Mouse (Mus musculus) layer of hippocampus, adult 9-10 months (tissue): ENCODE measurements around the gene Pck1.
"Not testable (repeated sequence)": the region's sequence is repeated elsewhere in the genome, so short reads cannot be mapped to it uniquely, and the experiment has no call there.

ENCODE experiments used
- DNase-seq: peaks from one replicate; pipeline ENCODE4 v3.0.0; 2022; ENCODE audit warnings: low spot score

Gene Pck1

DNA sequence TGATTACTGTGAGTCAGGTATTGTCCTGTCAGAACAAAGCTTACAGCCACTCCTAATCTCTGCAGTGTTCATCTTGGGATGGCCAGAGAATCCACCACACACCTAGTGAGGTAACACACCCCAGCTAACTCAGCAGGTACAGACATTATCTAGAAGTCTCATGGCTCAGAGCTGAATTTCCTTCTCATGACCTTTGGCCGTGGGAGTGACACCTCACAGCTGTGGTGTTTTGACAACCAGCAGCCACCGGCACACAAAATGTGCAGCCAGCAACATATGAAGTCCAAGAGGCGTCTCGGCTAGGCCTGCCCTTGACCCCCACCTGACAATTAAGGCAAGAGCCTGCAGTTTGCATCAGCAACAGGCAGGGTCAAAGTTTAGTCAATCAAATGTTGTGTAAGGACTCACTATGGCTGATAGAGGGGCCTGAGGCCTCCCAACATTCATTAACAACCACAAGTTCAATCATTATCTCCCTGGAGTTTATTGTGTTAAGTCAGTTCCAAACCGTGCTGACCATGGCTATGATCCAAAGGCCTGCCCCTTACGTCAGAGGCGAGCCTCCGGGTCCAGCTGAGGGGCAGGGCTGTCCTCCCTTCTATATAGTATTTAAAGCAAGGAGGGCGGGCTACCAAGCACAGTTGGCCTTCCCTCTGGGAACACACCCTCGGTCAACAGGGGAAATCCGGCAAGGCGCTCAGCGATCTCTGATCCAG is at the start of gene Pck1:
TSS of gene Pck1 (plus strand) at position 613 of the 716 bp plus-strand sequence.
- no peak for DNase-seq

DNA sequence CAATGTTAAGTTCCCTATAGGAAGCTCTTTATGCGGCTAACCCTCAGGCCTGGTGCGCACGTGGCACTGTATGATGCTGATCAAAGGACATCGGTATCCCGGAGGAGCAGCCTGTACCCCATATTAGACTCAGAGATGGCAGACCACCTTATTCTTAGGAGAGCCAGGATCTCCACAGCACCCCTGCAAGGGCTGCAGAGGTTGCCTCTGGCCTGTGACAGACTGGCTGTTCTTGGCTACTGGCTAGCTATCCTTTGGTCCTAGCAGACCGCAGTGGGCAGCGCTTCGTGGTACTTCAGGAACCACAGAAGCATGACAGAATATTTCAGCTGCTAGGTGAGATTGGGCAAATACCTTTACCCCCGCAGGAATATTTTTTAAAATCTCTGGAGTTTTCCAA is 46.4 kb upstream of the Pck1 start:
- no peak for DNase-seq

DNA sequence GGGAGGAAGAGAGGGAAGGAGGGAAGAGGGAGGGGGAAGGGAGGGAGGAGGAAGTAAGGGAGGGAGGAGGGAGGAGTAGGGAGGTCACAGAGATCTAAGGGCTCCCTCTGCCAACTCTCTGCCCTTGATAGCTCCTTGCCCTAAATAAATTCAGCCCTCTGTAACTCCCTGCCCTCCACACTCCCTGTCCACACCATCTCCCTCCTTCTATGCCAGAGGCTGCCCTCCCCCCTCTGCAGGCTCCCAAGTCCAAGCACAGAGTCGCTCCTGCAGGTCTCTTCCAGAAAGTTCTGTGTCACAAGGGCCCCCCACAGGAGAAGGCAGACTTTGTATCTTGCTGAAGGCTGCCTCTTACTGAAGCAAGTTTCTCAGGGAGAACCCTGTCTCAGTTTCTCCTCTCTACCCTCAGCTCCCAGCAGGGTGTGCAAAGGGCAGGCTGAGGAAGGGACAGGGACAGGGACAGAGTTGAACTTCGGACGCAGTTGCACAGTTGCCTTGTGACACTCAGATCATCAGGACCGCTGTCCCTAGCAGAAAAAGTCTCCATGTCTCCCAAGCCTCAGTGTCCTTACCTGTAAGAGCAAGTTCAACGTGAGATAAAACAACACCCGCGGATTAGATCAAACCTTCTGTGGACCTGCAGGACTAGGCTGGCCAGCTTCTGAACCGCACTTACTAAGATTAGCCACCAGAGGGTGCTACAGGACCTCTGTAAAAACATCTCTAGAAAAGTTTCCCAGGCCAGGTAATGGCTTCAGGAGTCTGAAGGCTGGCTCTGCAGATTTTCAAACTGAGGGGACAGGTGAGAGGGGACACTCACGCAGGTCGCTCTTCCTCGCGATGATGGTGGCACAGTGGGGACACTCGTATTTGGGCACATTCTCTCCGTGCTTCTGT is 45.7 kb upstream of the Pck1 start:
- peak; percentile 53 for DNase-seq

DNA sequence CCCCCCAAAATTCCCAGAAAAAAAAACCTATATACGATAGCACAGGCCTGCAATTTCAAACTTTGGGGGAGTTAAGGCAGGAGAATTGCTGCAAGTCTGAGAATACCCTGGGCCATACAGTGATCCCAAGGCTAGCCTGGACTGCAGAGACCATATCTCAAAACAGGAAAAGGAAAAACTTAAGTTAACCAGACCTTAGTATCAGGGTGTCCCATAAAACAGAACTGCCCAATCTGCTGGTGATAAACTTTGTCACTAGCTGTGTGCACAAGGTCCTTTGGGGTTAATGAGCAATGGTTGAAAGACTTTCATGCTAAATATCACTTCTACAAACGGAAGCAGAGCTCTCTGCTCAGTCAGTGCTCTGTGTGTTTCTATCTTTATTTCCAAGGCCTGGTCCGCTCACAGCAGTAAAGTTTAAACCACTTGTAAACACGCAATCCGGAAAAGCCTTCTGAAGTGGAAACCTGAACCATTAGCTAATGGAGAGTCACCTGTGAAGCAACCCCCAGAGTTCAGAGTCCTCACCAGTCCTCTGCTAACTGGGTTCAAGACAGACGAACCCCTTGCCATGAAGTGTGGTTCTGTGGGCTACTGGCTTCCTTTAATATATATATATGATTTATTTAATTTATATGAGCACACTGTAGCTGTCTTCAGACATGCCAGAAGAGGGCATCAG is 44.2 kb upstream of the Pck1 start:
- no peak for DNase-seq

- DNase-seq: no peak
Measured at GRCm38 (mm10) chr2:173109510-173109909, 43.3 kb upstream of the Pck1 start.

- no peak for DNase-seq
Measured at GRCm38 (mm10) chr2:173110571-173110970, 42.3 kb upstream of the Pck1 start.

GRCm38 (mm10) chr2:173113796-173114195 is 39.1 kb upstream of the Pck1 start:
- DNase-seq: not testable (repeated sequence)

DNA sequence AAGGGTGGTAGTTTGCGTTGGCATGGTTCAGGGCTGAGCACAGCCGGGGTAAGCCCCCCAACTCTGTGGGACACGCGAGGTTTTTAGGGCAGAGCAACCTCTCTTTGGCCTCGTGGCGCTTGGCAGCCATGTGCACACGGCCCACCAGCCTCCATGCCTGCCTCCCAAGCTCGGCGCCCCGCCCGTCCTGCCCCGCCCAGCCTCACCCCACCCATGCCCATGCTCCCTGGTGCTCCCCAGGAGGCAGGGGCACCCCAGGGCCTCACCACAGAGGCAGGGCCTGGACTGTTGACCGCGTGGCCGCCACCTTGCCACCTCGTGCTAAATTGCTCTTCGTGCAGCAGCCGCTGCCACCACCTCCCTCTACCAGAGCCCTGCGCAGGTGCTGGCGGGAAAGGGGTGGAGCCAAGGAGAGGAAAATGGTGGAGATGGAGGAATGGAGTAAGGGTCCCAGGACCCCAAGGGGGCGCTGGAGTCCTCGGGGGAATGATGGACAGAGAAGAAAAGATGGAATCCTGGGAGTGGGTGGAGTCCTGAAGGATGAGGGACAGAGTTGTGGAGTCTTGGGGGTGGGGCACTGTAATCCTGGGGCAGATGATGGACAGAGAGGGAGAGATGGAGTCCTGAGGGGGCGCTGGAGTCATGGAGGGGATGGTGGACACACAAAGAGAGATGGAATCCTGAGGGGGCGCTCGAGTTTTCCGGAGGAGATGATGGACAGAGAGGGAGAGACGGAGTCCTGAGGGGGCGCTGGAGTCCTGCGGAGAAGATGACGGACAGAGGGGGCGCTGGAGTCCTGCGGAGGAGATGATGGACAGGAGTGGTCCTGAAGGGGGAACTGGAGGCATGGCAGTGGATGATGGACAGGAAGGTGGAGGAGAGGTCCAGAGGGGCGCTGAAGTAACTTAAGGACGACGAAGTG is 33.6 kb upstream of the Pck1 start, which contains the start of gene Ctcfl:
TSS of gene Ctcfl (minus strand) at position 503 of the 922 bp plus-strand sequence.
- DNase-seq: no peak

- DNase-seq: not testable (repeated sequence)
Measured at GRCm38 (mm10) chr2:173120117-173120516, 32.7 kb upstream of the Pck1 start.

DNA sequence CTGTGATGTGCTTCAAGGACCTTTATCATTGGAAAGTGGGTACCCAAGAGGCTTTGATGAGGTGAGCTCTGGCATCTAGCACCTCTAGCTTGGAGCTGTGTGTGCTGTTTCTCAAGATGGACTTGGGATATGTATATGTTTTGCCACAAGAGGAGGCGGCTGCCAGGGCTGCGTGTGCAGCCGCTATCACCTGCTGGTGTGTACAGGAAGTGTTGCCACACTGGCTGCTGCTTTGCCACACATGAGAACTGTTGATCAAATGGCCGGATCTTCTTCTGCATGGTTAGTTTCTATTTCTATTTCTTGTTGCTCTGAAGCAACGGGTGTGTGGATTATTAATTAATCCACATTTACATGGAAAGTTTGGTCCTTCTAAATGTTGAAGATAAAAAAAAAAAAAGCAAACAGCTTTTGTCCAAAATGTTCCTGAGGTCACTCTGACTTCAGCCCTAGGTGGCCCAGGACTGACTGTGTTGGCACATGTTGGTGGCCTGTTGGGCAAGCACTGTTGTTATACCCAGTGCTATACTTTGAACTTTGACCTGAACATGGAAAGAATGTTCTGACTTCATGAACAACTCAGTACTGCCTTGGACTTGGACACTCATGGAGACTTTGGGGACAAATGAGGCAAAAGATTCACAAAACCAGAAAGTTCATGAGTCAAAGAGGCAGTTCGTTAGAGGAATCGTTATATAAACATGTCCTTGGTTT is 28.7 kb upstream of the Pck1 start:
- DNase-seq: no peak

DNA sequence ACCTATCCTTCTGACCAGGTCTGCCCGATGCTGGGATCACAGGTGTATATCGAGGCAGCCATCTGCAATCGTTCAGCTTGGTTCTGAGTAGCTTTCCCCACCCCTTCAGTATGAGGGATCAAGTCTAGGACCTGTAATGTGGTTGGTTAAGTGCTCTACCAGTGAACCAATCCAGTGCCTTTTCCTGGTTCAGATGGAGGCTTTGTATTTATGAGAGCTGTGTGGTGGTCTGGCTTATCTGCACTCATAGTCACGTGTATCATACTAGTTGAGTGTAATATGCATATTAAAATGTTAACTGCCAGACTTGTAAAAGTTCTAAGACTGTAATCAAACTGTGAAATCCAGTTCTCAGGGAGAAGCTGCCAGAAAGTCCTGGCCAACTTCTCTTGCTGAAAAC is 26.5 kb upstream of the Pck1 start:
- no peak for DNase-seq

DNA sequence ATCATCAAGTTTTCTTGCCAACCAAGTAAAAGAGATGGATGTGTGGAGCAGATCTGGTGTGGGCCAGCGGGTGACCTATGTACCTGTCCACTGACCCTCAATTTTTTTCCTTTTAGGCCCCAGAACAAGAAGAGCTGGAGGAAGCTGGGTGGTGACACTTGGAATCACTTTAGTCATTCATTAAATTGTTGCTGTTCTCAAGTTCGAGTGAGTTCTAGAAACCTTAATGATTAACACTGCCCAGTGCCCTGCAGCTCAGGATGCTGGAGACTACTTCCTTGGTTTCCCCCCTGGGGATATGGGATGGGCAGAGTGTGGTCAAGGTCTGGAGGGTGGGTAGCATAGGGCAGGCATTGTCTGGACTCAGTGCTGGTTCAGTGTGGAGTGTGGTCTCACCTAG is 23.7 kb upstream of the Pck1 start:
- DNase-seq: no peak

DNA sequence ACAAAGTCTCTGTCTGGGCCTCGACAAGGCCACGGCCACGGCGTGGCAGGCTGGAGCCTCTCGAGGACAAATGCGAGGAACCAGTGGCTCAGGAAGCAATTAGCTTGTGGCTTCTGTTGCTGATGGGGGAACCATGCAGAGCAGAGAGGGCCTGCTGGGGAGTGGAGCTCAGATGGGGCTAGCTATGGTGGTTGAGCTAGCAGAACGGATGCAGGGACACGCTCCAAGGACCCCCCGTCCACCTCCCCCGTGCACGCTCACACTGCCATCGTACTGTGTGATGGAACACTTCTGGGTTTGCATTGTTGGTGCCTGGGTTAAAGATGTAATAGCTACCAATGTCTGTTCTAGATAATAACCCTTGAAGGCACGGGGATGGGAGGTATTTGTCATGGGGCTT is 20.6 kb upstream of the Pck1 start:
- DNase-seq: no peak

DNA sequence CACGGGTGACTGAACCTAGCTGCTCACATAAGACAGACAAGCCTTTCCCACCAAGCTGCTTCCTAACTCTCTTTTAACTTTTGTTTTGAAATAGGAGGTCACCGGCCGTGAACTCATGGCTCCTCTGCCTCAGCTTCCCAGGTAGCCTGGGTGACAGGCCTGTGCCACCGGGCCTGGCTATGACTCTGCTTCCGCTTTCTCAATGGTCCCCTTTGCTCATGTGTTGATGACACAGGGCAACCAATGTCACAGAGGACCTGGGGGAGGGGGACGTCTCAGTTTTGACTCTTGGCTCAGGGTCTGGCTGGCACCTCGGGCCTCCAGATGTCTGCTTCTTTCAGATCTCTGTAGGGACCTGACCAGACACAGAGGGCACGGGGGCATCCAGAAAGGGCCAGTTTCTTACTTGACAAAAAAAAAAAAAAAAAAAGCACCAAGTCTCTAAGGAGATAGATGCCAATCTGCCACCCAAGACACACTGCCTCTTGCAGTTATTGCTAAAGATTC is 20.0 kb upstream of the Pck1 start:
- DNase-seq: no peak

GRCm38 (mm10) chr2:173134695-173135094 is 18.2 kb upstream of the Pck1 start:
- DNase-seq: no peak

- DNase-seq: peak; percentile 20
Measured at GRCm38 (mm10) chr2:173138323-173139239, 14.3 kb upstream of the Pck1 start.

GRCm38 (mm10) chr2:173143611-173144010 is 9.2 kb upstream of the Pck1 start:
- no peak for DNase-seq

GRCm38 (mm10) chr2:173145808-173146207 is 7.0 kb upstream of the Pck1 start:
- no peak for DNase-seq

DNA sequence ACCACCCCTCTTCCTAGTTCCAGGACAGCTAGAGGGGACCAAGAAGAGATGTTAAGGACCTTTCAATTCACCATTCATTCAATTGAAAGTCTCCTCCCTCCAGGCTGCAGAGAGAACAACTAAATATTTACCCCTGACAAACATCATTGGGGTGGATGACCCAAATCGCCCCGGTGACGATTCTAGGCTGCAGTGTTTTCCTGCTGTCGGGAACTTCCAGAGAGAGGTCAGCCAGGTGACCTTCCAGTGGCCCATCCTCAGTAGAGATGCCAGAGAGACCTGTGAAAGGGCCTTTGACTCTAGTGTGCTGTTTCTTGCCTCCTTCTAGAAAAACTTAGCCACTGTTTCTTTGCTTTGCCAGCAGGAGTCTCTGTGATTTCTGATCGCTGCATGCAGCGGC is 6.1 kb upstream of the Pck1 start:
- no peak for DNase-seq

- DNase-seq: no peak
Measured at GRCm38 (mm10) chr2:173148001-173148400, 4.8 kb upstream of the Pck1 start.
